Mouse (Mus musculus) embryo, embryonic 11.5 days (tissue): ENCODE results near the gene Slc26a1.

Source experiments
- DNase-seq: peaks from one replicate; pipeline ENCODE4 v3.0.0-alpha.2; 2012; ENCODE audit warnings: low read depth, low spot score

Gene Slc26a1

DNA sequence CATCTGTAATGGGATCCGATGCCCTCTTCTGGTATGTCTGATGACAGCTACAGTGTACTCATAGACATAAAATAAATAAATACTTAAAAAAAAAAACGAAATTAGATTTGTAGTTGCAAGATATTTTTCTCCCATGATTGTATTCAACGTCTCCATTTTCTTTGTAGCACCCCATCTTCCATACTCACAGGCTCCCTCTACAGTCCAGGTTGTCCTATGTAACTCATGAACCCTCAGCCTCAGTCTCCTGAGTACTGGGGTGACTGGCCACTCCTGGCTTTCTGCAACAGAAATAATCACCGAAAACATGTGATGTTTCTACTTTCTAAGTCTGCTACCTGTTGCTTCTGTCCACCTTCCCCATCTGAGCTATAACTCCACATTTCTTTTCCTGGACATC is 15.8 kb upstream of the Slc26a1 start:
- no peak for DNase-seq

DNA sequence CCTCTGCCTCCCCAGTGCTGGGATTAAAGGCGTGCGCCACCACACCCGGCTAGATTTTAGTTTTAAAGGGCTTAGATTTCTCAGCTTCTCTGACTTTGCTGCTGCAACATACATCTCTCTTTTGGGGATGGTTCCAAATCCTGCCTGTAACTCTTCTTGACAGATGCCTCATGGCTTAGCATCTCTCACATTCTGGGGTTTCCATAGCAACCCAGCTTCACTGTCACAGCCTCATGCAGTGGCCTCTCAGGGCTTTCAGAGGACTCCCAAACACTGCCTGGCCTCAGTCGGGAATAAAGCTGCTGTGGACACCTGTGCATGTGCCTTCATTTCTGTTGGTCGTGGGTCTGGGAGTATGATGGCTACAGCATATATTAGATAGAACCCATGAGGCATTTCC is 13.7 kb upstream of the Slc26a1 start:
- DNase-seq, result no peak

DNA sequence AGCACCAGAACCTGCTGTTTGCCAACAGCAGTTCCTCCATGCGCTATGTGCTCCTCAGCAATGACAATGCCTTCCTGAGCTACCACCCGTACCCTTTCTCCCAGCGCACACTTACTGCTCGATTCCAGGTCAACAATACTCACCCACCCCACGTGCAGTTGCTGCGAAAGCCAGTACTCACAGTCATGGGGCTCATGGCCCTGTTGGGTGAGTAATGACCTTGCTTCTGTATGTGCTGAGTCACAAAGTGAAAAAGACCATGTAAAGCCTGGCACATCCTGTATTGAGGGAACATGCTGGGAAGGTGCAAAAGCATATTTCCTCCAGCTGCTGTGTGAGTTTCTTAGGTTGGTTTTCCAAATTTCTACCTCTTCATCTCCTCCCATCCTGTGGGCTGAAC is 5.5 kb upstream of the Slc26a1 start:
- DNase-seq, result no peak

DNA sequence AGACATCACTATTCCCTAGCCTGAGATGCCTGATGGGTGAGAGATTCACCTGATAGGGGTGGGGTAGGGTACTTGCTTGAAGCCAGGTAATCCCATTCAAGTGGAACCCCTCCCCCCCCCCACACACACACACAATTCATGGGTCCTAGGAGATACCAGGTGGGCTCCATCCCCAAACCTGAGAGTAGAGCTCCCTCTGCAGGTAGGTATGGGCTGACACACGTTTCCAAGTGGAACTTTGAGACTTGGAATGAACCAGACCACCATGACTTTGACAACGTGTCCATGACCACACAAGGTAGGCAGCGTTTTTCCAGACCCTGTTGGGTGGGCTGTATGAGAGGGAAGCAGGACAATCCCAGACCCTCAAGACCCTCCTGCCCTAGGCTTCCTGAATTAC is 4.5 kb upstream of the Slc26a1 start:
- DNase-seq, result no peak

DNA sequence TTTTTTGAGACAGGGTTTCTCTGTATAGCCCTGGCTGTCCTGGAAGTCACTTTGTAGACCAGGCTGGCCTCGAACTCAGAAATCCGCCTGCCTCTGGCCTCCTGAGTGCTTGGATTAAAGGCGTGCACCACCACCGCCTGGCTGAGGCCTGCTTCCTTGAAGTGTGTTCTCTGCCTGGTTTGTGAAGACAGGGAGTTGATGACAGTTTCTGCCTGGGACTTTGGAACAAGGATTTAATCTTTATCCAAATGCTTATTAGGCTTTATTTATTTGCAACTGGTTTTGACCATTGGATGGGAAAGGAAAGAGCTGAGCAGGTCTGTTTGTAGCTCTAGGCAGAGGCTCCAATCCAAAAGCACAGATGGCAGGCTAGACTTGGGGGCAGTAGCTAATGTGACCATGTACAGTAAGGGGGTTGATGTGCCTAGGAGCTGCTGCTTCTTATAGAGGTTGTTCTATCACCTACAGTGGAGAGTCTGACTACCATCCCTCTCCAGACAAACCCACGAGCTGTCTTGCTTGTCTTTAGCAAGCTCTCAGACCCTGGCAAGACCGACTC is 3.0 kb upstream of the Slc26a1 start:
- DNase-seq, result no peak

DNA sequence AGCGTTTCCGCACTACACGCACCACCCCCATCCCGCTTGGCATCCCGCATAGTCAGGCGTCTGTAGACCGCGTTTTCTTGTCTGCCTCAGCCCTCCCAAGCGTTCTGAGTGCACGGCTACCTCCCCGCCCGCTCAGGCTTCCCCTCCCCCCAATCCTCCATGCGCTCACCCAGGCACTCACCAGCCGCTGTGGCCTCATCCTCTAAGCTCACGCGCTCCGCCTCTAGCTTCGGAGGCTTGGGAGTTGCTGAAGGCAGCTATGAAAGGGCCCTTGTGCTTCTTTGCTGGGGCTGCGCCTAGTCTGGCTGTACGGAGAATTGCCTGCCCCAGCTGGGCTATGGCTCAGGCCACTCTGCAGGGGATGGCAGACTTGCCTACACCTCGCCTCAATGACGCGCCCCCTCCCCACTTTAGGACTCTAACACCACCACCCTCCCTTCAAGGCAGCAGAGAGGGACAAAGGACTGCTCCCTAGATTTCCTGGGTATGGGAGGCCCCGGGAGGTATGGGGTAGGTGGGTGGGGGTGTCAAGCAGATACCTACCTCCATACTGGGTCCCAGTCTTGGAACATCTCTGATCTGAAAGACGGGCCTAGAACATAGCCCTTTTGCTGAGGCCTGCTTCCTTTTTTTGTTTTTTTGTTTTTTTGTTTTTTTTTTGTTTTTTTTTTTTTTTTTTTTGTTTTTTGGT is 2.4 kb upstream of the Slc26a1 start:
- peak; percentile 63 for DNase-seq

DNA sequence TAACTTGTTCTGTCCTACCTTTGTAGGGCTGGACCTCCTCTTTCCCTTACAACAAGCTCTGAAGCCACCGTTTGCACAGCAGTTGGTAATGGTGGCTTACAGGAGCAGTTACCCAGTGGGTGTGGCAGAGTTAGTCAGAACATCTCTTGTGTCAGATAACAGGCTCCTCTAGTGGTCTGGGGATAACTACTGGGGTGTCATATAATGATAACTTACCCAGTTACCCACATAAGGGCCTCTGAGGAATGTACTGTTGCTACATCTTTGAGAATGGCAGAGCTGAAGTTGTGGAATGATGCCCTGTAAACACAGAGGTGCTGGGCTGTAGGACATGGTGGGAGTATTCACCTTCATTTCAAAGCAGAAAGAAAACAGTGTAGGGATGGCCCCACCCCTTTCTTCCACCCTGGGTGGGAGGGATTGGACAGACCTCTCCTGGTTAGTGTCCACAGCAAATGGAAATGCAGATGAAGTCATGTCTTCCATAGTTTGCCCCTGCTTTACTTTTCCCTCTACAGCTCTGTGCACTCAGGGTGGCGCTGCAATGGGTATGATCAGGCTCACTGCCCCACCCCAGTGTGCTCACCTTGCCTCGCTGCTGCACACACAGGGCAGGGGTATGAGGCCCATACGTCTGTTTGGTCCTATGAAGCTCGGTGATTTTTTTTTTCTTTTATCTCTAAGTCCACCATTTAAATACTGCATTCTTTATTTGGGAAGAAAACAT is 1.6 kb upstream of the Slc26a1 start:
- no peak for DNase-seq

DNA sequence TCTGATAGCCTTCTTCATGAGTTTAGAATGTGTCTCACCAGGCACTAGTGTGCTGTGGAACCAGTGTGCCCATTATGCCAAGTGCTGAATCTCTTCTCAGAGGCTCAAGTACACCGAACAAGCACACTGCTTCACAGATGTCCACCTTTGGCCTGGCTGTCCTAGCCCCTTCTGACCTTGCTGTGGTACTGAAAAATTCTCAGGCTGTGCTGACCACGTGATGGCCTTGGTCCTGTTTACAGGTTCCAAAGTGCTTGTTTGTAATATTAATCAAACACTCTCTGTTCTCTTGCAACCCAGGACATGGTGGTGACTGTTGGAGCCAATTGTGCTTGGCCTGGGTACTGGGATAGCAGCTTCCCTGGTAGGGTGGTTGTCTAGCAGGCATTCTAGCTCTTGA is 745 bp downstream of the Slc26a1 start:
- no peak for DNase-seq

DNA sequence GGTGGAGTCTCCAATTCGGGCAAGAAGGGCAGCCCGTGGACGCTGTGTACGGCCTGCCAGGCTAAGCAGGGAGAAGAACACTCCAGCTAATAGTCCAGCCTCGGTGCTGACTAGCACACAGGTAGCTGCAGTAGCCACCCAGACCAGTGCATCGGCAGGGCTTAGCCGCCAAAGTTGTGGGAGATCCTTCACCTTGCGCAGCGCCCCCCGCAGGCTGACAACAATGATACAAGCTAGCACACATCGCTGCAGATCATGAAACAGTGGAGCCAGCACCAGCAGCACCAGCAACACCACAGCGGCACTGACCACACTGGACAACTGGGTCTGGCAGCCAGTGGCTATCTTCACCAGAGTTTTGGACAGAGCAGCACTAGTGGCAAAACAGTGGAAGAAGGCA is 3.6 kb downstream of the Slc26a1 start:
- no peak for DNase-seq

DNA sequence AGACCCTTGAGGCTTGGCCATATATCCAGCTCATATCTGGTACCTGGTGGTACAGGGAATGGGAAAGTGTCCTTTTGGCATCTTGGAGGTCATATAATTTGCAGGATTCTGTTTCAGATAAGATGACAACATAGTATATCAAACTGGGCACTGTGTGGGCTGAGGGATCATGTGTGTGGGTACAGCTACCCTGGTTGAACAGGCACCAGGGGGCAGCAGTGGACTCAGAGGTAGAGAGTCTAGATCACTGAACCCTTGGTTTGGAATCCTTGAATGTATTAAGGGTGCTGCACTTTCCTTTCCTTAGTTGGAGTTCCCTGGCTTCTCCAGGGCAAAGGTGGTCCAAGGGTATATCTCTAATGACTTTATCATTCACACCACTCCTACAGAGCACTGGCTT is 4.6 kb downstream of the Slc26a1 start:
- DNase-seq, result no peak

DNA sequence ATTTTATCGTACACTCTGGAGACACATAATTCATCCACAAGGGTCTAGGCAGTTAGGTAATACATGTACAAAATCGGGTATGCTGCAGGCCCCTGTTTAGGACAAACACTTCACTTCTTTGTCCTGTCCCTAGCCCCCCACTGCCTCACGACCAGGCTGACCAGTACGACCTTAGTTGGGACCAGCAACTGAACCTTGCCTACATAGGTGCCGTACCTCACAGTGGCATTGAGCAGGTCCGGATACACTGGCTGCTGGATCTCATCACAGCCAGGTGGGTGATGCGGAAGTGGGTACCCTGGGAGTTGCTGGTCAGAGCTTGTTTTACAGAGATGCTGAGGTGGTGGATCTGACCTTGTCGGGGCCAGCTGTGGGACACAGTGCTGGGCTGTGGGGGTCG is 5.4 kb downstream of the Slc26a1 start:
- no peak for DNase-seq

DNA sequence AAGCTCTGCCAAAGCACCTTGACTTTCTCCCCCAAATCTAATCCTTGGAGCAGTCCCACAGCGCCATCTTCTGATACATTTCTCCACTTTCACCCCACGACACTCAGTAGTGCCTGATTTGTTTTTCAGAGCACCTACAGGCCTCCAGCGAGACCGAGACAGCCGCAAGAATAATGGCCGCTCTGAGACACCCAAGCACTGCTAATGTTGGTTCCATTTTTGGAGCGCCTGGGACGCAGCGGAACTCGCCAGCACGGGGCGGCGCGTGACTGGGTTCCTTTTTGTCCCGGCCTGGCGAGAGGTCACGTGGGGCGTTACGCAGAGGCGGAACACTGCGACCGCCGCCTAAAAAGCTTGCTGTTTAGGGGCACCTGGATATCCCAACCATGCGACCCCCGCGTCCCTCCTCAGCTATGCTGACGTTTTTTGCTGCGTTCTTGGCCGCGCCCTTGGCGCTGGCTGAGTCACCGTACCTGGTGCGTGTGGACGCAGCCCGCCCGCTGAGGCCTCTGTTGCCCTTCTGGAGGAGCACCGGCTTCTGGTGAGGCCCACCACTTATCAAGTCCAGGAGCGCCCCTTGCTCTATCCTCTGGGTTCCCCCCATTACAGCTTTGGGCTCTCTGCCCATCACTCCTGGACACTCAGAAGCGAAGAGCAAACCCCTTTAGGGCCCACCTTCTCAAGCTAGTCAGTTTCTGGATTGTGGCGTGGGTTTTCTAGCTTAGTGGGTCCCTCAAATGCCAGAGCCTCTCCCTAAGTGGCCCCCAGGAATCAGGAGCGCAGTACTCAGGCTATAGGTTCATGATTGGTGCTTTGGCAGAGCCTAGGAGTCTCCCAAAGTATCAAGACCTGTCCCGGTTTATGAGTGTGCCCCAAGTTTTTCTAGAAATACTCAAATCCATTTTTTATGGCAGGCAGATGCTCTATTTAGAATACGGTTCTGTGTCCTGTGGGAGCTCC is 6.1 kb downstream of the Slc26a1 start, which contains the start of gene Dgkq:
Gene Dgkq, minus strand, starts transcription at position 696 of the 960 bp plus-strand sequence.
- DNase-seq, result peak; percentile 65

DNA sequence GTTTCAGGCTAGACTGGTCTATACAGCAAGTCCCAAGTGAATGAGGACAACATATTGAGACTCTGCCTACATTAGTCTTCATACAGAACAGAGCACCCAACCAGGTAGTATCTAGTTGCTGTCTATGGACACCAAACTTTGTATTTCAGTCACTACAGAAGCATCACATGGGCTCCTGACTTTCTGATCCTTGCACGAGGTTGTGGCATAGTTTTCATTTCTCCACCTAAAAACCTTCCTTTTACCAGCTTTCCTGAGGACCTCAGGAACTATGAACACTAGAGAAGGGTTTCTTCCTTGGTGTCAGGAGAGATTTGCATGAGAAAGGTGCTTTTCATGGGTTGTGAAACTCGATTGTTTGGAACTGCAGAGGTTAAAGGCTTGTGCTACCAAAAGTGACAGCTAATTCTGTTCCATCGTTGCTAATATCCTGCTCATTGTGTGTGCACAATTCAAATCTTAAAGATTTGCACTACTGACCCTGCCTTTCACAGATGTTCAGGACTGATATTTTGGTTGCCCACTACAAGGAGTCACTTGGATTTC is 6.9 kb downstream of the Slc26a1 start:
- no peak for DNase-seq

DNA sequence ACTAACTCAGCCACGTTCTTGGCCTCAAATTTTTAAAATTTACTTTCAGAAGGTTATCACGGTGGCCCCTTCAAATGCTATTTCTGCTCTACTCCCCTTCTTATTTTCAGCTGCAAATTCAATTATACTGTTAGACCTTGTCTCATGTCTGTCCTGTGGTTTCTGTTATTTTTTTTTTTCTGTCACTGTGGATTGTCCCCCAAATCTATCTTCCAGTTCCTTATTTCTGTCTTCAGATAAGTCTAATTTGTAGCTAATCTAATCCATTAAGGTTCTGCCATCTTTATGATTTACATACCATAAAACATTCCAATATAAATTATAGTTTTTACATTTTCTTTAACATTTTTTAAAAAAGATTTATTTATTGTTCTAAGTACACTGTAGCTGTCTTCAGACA is 8.0 kb downstream of the Slc26a1 start:
- no peak for DNase-seq

DNA sequence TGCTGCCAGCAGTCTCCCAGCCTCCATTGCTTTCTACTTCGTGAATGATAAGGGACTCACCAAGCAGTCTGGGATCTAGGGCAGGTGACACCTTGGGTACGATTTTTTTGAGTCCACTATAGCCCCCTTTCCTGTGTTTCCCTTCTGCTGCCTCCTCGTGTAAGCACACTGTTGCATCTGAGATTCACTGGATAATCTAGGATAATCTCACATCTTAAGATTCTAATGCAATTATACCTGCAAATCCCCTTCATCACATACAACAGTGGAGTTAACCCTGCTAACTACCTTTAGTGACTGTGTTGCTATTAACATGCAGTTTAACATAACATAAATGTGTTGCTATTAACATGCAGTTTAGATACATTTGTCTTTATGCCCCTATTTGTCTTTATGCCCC is 10.3 kb downstream of the Slc26a1 start:
- DNase-seq, result no peak

DNA sequence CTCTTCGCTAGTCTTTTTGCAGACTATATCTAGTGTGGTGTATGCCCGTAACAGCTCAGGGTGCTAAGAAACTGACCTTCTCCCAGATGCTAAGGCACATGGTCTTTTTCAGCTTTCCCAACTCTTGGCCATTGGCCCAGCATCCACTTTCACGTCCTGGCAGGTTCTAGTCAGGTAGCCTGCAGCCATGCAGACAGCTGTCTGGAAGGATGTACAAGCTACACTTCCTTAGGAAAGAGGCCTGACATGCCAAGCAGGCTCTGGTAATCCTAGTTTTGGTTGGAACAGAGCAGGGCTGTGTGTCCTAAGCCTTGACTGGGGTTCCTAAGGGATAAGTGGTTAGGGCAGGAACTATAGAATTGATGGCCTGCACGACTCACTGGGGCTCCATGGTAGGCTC is 12.6 kb downstream of the Slc26a1 start:
- no peak for DNase-seq

DNA sequence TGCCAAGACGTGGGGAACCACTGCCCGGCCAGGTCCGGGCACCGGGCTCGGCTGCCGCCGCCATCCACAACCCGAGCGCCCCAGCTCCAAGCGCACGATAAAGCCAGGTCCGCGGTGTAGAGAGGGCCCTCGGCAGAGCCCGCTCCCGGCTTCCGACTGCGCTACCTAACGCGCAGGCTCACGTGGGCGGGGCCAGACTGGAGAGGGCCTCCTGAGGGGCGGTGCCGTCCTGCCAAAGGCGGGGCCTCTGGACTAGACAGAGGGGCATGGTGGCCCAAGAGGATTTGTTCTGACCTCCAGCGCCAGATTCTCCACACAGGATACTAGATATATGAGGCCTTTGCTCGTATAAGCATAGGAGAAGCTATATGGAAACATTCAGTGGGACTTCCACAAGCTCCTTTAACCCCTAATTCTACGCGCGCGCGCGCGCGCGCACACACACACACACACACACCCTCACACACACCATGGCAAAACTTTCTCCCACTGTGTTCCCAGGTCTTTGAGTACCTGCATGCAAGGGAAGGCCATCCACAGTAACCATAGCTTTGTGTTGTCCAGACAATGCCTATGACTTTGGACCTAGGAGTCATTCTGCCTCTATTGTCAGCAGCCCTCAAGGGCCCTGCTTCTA is 14.6 kb downstream of the Slc26a1 start:
- DNase-seq, result peak; percentile 82

DNA sequence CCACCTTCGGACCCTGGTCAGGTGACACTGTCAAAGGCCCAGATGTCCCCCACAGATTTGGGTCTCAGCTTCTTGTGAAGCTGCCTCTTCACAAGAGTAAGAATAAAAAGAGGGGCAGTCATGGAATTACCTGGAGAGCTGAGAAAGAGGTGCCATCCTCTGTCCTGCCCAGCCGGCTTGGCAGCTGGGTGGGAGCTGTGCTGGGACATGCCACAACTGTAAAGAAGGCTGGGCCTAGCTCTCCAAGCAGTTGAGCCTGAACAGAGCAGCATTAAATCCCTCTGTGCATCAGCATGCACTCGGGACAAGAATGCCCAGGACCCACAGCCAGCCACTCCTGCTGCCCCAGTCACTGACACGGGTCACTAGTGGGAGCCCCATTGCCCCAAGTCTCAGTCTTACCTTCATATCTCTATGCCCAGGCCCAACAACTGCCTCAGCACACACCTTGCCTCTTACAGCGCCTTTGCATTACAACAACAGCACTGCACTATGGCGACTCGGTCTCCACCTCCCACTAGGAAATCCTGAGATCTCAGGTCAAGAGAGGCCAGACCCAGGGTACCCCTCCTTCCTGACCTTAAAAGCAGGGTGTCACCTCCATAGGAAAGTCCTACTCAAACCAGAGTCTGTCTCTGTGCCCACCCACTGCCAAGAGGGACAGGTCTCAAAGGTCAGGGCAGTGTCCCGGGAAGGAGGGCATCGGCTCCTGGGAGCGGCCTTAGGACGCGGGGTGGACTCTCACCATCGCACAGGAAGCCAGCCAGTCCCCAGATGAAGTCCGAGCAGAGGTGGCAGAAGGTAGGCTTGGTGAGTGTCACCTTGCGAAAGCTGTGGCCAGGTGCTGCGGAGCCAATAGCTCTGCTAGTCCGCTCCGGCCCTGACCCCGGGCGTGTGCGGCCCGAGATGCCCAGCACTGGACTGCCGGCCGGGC is 15.4 kb downstream of the Slc26a1 start, which contains the start of gene Idua:
Gene Idua, plus strand, starts transcription at position 634 of the 934 bp plus-strand sequence.
- no peak for DNase-seq

DNA sequence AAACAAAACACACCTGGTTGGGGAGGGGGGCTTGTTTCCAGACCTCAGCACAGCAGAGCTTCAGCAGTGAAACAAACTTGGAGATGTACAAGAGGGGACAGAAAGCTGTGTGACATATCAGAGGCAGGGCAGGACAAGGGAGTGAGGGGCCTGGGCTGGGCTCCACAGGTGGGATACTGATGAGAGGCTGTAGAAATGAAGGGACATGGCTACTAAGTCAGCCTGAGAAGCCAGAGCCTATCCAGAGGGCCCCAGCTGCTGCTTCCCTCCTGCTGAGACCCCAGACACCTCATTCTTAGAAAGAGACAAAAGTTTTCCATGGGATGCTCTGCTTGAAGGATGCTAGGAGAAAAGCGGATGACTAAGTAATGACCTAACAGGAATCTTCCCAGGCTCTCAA is 16.8 kb downstream of the Slc26a1 start:
- DNase-seq, result no peak

DNA sequence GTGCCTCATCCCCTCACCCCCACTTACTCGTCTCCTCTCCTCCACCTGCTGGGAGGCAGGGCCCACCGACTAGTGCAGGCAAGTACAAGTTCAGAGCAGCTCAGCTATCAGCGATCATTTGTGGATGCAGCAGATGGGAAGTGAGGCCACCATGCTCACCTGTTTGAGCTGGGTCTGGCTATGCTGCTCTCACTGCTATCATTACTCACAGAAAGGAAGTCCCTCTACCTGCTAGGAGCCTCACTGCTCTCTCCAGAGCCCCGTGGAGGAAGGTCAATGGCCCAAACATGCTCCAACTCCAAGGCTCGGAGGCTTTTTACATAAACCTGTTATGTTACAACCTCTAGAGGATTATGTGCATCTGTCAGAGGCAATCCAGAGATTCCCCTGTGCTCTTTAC is 18.0 kb downstream of the Slc26a1 start:
- DNase-seq, result no peak
